Mouse (Mus musculus): ENCODE results near the gene Upk1b.
"Not testable (repeated sequence)": the region's sequence is repeated elsewhere in the genome, so short reads cannot be mapped to it uniquely, and the experiment has no call there.

Upk1b gene

DNA sequence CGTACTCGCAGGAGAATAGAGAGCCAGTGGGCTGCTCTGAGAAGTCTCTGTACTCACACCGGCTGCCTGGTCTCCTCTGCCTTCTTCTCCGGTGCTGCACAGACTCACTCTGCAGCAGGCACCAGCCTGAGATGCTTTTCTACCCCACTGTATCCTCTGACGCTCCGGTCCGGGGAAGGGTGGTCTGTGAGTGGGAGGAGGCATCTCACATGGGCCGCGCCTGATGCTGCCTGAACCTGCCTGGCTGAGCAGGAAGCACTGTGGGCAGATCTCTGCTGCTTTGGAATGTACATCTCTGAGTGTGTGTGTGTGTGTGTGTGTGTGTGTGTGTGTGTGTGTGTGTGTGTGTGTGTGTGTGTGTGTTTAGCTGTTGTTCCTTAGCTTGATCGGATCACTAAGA, at the start of gene Upk1b:
Gene Upk1b (minus strand): TSS at position 238 of the 400 bp plus-strand sequence.
- DNase-seq (ENCODE audit: low read depth, low spot score) = no peak

DNA sequence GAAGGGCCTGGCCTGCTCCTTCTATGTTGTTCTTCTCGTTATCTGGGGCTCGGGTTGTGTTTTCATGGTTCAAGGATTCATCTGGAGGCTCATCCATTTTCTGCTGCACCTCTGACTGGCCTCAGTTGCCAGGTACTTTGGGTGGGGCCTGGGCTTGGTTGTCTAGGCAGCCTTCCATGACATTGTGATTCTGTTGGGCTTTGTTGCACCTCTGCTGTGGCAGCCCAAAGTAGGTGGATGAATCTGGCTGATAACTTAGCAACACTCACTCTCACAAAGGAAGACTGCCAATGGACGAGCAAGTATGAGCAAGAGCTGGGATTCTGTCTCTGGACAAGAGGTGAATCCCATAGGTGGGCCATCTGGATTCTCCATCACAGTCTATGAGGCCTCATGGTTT, 28.5 kb upstream of the Upk1b start, which contains the start of gene 4930435E12Rik:
Gene 4930435E12Rik (minus strand): TSS at position 101 of the 400 bp plus-strand sequence.
- DNase-seq (ENCODE audit: low read depth, low spot score) = no peak

DNA sequence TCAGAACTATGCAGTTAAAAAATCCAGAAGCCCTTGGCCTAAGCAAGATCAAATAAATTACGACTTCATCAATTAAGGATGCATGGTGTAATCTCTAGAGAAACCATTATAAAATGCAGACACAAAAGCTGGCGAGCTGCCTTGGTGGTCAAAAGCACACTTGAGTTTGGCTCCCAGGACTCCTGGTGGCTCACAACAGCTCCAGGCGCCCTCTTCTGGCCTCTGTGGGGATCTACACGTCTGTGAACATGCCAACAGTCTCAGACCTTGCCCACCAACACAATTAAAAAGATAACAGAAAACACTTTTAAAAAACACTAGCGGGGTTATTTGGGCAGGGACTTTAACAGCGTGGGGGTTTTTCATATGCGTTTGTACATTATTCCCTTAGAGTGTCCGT, 12.4 kb upstream of the Upk1b start:
- peak; percentile 68 for DNase-seq (ENCODE audit: low read depth, low spot score)

DNA sequence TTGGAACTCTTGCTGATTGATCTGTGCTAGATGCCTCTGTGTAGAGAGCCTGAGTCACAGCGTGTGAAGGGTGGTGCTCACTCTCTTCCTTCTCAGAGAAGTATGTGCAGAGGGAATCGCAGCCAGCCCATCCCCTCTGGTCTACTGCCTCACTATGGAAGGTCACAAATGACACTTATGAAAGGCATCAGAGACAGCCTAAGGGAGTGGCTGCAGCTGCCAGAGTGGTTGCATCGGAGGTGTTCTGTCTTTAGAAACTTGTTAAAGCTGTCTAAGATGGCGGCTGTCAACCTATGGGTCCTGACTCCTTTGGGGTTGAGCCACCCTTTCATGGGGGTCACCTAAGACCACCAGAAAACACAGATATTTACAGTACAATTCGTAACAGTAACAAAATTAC, 10.1 kb upstream of the Upk1b start:
- no peak for DNase-seq (ENCODE audit: low read depth, low spot score)

DNA sequence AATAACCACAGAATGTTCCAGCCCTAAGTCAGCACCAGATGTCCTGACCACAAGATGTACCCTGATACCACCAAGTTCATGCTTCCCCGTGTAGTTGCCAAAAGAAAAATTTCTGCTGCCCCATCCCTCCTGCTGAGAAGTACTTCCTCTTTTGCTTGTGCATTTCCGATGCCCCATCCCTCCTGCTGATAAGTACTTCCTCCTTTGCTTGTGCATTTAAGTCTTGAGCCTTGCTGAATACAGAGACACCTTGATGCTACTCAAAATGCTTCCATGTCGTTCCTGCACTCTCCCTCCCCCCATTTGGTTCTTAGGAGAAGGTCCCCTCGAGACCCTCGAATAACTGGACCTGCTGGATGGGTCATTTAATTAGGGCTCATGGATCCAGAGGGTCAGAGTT, 7.7 kb upstream of the Upk1b start:
- not testable (repeated sequence) for DNase-seq (ENCODE audit: low read depth, low spot score)

DNA sequence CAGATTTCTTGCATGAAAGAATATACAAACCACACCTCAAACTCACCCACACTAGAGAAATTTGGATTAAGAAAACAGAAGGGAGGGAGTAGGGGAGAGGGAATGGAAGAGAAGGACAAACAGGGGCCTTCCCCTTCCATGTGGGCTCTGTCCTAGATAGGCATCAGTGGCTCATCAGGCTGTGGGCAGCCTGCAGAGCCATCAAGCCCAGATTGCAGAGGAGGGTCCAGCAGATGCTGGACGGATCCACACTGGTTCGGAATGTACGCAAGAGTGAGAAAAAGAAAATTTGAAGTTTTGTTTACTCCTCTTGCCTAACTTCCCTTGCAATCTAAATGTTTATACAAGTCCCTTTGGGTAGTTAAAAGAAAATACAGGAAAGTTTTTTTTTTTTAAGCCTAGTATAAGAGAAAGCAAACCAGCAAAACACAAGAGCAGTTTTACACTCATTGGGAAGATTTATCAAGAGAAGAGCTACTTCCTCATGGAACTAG, 1.1 kb downstream of the Upk1b start:
- DNase-seq (ENCODE audit: low read depth, low spot score) = no peak

DNA sequence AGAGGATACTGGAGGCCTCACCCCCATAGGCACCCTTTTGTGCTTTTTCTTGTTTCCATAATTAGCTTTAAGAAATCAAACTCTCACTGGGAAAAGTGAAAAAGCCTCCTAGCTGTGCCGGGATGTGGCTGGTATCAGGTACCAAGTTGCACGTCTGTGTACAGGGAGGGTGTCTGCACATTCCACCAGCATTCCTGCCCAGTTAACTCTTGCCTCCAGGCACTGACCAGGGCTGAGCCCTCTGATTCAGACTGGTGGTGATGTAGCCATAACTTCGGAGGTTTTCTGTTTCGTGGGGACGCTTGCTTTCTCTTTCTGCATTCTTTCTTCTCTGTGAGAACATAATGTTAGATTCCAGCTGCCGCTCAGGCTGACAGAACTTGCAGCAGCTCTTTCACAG, 7.0 kb downstream of the Upk1b start:
- no peak for DNase-seq (ENCODE audit: low read depth, low spot score)

DNA sequence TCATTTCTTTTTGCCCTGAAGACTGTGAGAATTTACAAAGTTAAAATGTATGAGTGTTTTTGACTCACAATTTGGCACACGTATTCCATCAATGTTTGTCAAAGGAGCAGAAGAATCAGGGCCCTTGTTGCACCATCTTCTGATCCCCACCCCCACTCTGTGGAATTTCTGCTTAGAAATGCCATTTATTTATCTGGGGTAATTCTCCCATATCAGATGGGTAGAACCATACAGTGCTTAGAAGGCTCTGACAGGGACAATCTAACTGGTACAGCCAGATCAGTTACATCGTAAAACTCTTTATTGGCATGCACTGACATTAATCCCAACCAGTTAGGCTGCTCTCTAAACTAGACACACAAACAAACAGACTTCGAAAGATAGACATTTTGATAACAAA, 10.2 kb downstream of the Upk1b start:
- DNase-seq (ENCODE audit: low read depth, low spot score) = no peak

DNA sequence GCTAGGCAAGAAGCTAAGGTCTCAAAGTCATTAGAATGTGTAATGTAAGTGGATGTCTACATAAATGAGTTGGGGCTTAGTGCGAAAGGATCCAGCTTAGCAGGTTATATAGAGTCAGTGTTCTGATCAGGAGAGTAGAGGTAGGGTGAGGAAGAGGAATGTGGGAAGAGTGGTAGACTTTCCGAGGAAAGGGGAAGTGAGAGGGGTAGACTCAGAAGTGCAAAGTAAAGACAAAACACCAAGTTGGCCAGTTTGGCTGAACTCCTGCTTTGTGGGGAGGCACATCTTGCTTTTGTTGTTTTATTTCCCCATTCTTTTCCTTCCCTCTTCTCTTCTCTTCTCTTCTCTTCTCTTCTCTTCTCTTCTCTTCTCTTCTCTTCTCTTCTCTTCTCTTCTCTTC, 11.1 kb downstream of the Upk1b start:
- no peak for DNase-seq (ENCODE audit: low read depth, low spot score)

DNA sequence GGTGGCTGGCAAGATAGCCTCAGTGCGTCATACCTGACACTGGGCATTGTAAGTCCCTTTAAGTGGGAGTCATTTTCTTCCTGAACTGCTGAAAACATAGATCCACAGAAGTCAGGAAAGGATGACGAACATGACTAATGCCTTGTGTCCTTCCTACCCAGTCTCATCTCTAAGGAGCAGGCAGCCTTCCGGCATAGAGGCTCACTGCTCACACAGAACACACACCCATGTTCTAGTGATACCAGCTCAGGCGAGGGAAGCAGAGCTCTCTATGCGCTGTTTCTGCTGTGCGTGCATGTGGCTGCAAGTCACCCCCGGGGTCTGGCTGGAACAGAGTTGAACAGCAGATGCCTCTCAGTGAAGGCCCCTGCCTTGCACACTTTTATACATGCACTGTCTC, 14.8 kb downstream of the Upk1b start:
- no peak for DNase-seq (ENCODE audit: low read depth, low spot score)

DNA sequence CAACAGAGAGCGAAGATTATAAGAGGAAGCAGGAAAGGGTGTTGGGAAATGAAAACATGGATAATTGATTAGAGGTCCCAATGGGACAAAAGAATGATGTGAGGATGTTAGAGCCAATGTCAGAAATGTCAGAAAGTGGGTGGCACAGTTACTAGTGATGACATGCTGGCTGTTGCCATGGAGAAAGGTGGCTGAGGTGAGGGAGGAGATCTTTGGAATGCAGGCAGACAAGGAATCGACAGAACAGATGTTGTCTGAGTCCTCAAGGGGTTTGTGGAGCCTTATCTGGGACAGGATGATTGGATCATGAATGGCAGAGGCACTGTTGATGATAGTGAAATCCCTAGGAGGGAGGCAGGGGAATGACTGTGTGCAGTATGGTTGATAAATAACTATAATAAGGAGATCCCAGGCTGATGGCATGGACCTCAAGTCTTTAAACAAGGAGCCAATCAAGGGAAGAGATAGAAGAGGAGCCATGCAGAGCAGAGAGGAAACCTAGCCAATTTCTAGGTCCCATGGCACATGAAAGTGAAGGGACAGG, 17.5 kb downstream of the Upk1b start:
- no peak for DNase-seq (ENCODE audit: low read depth, low spot score)

DNA sequence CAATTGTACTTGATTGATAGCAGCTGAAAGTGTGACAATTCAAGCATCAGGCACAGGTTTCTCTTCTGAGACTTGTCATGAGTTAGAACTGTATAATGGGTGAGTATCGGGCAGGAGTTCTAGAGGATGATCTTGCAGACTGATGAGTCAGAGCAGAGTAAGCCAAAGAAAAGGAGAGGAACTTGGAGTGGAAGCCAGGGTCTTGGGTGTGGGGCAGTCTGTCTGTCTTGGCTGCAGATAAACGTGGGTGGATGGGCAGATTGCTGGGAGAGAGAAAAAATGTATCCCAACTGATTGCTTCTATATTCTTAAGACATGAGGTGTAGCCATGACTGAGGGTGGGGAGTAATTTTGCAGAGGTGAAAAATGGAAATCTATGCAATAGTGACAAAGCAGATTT, 18.2 kb downstream of the Upk1b start:
- DNase-seq (ENCODE audit: low read depth, low spot score) = no peak

DNA sequence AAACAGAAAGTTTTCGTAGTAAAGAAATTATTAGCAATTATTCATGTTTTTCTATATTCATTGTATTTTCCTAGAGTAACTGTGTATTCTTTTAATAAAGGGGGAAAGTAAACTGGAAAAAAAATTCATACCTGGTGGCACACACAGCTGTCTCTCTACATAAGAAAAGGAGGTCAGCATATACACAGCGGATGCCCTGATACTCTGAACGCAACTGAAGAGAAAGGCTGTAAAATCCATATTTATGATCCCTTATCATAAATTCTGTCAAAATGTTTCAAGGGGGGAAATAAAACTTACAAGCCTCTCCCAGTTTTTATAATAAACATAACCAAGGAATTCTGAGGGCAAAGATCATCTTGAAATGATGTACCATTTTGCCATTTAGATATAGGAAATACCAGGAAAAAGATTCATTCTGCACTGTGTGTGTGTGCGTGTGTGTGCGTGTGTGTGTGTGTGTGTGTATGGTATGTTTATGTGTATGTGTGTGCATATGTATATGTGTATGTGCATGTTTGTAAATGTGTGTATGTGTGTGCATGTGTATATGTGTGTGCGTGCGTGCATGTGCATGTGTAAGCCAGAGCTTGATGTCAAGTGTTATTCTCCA, 19.1 kb downstream of the Upk1b start:
- no peak for DNase-seq (ENCODE audit: low read depth, low spot score)

DNA sequence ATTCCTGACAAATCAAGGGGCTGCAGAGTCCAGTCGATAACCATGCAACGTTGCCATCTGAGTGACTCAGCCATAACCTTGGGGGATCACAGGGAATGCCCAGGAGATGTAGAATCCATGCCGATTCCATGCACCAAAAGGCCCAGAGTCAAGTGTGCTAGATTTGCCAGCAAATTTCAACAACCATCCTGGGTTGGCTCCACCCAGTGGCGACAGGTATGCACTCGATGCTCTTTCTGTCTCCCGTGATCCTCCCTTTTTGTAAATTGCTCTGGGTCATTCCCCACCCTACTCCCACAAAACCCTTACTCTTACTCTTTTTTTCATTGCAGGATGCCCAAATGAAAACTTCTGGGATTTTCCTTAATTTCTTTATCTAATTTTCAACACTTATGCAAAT, 23.8 kb downstream of the Upk1b start:
- no peak for DNase-seq (ENCODE audit: low read depth, low spot score)

DNA sequence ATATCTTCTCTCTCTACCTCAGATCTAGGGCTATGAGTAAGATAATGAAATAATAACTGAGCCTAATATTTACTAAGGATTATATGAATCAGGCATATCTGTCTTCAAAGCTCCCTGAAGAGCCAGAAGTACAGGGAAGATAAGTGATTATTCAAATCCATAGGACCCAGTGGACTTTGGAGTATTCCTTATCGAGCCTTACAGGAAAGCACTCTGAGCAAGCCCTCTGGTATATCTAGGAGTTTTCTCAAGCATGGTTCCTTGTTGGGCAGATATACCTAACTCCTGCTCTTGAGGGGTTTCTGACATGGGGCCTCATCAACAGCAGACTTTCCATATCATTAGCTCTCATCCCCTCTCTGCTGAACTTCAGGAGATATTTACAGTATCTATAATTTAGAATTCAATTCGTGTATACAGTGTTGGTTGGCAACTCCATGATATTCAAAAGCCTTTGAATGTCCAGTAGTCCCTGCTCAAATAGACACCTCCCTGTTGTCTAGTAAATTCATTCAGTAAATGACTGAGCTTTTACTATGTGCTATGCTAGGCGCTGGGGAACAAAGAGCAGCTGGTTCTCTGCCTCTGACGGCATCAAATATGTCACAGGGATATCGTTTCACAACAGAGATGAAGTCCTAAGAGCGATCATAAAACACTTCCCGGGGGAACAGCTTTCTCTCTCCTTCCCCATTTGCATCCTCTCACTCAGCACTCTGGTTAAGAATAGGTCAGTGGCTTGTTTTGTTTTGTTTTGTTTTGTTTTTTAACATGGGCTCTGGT, 25.0 kb downstream of the Upk1b start:
- DNase-seq (ENCODE audit: low read depth, low spot score) = no peak

DNA sequence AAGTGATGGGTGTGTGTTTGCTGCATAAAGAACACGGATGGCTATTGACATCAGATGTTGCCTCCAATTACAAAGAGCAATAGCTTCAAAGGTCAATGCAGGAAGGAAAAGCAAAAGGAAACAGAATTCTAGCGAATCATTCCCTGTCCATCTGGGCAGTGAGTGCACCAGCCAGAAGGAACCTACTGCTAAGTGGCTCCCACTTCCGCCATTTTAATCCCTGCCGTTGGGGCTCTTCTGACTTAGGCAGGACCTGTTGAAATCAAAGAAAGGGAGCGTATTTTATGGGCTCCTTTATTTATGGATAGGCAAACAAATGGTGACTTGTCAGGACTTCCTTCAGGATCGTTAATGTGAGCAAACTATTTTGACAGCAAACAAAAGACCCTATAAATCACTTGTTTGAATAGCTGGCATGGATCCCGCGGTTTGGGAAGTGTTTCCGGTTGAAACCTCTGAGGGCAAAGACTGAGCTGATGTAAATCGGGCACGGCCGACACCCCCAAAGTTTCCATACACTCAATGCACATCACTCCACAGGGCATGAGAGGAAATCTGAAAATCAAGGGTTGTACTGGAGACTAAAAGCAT, 27.1 kb downstream of the Upk1b start:
- DNase-seq (ENCODE audit: low read depth, low spot score) = no peak

DNA sequence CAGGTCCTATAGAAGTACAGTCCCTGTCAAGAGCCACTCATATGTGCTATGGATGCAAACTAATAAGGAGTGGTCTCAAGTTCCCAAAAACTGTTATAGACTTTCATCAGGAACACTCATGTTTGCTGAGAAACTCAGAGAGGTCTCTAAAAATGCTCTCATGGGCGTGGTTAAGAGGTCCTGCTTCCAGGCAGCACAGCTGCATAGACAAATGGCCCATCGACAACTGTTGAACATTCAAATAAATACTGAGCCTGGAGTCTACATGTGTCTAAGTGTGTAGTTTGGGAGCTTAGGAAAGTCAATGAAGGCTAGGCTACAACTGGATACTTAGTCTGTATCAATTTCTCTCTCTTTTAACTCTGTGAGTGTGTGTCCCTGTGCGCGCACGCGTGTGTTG, 29.0 kb downstream of the Upk1b start:
- no peak for DNase-seq (ENCODE audit: low read depth, low spot score)

DNA sequence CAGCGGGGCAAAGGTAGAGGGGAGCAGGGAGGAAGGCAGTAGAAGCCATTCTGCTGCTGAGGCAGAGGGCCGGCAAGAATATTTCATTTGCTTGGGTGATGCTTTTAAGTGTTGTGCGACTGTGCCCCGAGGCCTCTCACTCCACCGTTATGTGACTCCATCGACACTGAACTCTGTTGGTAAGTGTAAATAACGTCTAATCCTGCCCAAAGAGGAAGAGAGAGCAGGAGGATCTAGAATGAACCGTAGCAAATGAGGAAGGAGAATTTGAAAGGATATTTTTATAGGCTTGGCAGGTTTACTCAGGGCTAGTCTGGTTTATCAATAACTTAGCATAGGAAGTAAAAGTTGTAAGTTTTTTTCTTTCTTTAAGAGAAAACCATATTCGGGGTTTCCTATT, 30.6 kb downstream of the Upk1b start:
- DNase-seq (ENCODE audit: low read depth, low spot score) = no peak

DNA sequence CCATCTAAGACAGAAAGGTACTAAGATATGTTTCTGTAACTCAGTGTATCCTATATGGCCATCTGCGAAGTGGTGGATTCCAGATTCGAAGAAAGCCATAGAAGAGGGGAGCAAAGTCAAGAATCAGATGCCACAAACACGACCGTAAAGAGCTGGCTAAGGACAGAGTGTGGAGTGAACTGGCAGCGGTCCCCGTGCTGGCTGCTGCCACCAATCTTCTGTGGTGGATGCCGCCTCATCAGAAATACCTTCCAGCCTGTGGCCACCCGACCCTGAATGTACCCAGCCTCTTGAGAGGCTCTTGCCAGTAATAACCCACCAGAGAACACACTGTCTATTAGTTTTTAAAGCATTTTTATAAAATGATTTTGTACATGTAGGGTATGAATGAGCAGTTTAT, 31.7 kb downstream of the Upk1b start:
- DNase-seq (ENCODE audit: low read depth, low spot score) = no peak

DNA sequence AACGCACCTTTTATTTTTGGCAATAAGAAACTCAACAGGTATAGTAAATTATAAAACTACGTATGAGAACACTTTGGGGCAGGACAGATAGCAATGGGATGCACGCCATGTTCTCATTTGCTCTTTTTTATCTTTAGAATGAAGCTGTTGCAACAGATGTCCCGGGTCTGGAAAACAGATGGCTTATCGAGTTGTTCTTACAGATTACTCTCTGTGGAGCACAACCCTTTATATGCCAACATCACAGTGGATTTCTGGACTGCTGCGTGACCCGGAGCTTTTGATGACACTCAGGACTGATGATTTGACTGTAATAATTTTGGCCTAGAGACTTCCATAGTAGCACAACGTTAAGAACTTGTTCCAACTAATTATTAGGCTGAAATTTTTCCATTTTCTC, 32.4 kb downstream of the Upk1b start:
- DNase-seq (ENCODE audit: low read depth, low spot score) = no peak

DNA sequence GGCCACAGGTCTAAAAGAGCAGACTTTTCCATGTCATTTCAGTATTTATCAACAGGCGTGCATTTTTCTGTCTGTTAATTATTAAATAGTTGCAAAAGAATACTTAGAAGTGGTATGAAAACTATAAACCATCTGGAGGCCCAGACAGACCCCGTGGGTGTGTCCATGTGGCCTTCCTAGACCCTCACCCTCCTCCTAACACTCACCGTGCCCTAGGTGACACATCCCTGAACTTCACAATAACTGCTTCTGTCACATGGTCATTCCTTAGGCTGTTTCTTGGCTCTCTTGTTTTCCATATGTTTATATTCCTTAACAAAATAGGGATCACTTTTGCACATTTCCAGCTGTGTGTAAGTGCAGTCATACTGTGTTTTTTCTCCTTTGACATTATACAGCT, 33.5 kb downstream of the Upk1b start:
- DNase-seq (ENCODE audit: low read depth, low spot score) = no peak

DNA sequence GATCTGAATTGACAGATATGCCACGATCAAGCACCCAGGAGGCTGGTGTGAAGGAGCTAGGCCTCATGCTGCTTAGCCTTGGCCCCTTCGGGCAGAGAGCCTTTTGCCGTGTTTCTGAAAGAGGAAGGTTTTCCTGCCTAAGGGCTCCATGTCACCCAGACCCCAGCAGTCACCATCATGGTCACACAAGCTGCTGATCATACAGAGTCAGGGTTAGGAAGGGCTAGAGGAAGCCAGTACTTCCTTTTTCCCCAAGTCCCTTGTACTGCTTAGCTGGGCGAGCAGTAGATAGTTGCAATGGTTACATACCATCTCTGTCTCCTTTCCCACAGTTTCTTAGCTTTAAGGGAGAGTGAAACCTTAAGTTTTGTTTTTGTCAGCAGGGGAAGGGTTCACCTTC, 36.6 kb downstream of the Upk1b start:
- DNase-seq (ENCODE audit: low read depth, low spot score) = no peak

DNA sequence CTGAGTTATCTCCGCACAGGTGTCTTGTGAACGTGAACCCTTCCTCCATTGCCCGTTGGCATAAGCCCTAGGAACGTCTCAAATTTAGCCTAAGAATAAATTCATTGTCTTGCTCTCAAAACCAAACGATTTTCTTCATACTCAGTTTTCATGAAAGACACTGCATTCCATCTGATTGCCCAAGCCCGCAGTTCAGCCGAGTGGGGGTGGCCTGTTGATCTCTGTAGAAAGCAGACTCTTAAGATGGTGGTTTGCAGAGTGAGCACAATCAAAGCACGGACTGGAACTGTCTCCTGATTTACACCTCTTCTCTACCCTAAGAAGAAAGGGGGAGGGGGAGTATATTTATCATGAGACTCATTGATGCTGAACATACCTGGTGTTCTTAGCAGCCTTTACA, 37.7 kb downstream of the Upk1b start:
- DNase-seq (ENCODE audit: low read depth, low spot score) = no peak

All from forelimb bud, embryonic 11.5 days (tissue).